Mouse (Mus musculus) ES-E14 (cell line): Measurements from ENCODE around the gene Hsf4. TPM values are rescaled to one million over a fixed set of nuclear protein-coding genes. Genes with fewer than 3 reads are reported as not detected.
"Not testable (repeated sequence)": the region's sequence is repeated elsewhere in the genome, so short reads cannot be mapped to it uniquely, and the experiment has no call there.

Experiments
- DNase-seq: peaks from one replicate; pipeline ENCODE4 v3.0.0-alpha.2; 2013; ENCODE audit warnings: low read depth, low spot score
- H3K27ac ChIP-seq: 2 replicates; pipeline ENCODE4 v1.5.1; 2012; ENCODE audit warnings: low read depth, mild to moderate bottlenecking, low read length, moderate library complexity, mixed read lengths; ENCODE audit not compliant: poor library complexity, insufficient read depth, severe bottlenecking
- H3K36me3 ChIP-seq: 2 replicates; pipeline ENCODE4 v1.6.1; 2012; ENCODE audit warnings: mild to moderate bottlenecking, low read length, moderate library complexity, mixed read lengths; ENCODE audit not compliant: control insufficient read depth, poor library complexity, insufficient read depth, severe bottlenecking
- H3K4me1 ChIP-seq, 2 experiments: fragments of 150-350 bp in 1 of 2; sonication (generic) in 1 of 2; 2 replicates each; pipeline ENCODE4 v1.6.1; 2012; ENCODE audit warnings: low read length in 2 of 2, mild to moderate bottlenecking in 1 of 2, mixed read lengths in 1 of 2; ENCODE audit not compliant: control insufficient read depth in 2 of 2, insufficient read depth in 2 of 2, poor library complexity in 1 of 2
- H3K4me3 ChIP-seq, 2 experiments: fragments of 150-350 bp in 1 of 2; sonication (generic) in 1 of 2; 2 replicates each; pipeline ENCODE4 v1.5.1; 2012; ENCODE audit warnings: low read length in 2 of 2, low read depth in 1 of 2, mild to moderate bottlenecking in 1 of 2, mixed read lengths in 1 of 2; ENCODE audit not compliant: insufficient read depth in 1 of 2, poor library complexity in 1 of 2, severe bottlenecking in 1 of 2
- H3K9ac ChIP-seq: 2 replicates; pipeline ENCODE4 v1.6.1; 2012; ENCODE audit warnings: low read depth, mild to moderate bottlenecking, low read length, mixed read lengths; ENCODE audit not compliant: poor library complexity, insufficient read depth, severe bottlenecking
- H3K9me3 ChIP-seq: fragments of 150-350 bp; sonication (generic); 2 replicates; pipeline ENCODE4 v1.6.1; 2012; ENCODE audit warnings: low read depth, mild to moderate bottlenecking, low read length; ENCODE audit not compliant: control insufficient read depth, insufficient read depth
- CHD2 ChIP-seq: IDR thresholded peaks from 2 replicates; pipeline ENCODE4 v1.6.1; 2014; ENCODE audit warnings: mild to moderate bottlenecking, low read depth, low read length, inconsistent platforms
- HCFC1 ChIP-seq: IDR thresholded peaks from 2 replicates; pipeline ENCODE4 v1.6.1; 2012; ENCODE audit warnings: low read length, inconsistent platforms, borderline replicate concordance; ENCODE audit not compliant: insufficient read depth
- MAFK ChIP-seq: IDR thresholded peaks from 2 replicates; pipeline ENCODE4 v1.6.1; 2014; ENCODE audit warnings: mild to moderate bottlenecking, low read depth, low read length, inconsistent platforms; ENCODE audit not compliant: insufficient read depth
- ZC3H11A ChIP-seq: IDR thresholded peaks from 2 replicates; pipeline ENCODE4 v1.6.1; 2012; ENCODE audit warnings: low read depth, mild to moderate bottlenecking, inconsistent platforms, low read length, borderline replicate concordance
- ZNF384 ChIP-seq: IDR thresholded peaks from 2 replicates; pipeline ENCODE4 v1.6.1; 2012; ENCODE audit warnings: low read depth, low read length, inconsistent platforms
- in situ Hi-C, 2 experiments: fragments of 600-800 bp; cut with MboI; formaldehyde crosslinking; loops; one replicate each; pipeline ENCODE4 v1.15.1; 2025; ENCODE audit warnings: low sequenced_read_pairs in 2 of 2, inconsistent platforms in 1 of 2; ENCODE audit not compliant: unreplicated experiment in 2 of 2
- total RNA-seq: library from RNA; depleted of rRNA; stranded (reverse); fragments of 300-350 nt; gene quantifications from 2 replicates; pipeline ENCODE4 v1.2.3, GENCODE M21; 2012

Gene Hsf4
- total RNA-seq, 1 experiment = 0.45 TPM

DNA sequence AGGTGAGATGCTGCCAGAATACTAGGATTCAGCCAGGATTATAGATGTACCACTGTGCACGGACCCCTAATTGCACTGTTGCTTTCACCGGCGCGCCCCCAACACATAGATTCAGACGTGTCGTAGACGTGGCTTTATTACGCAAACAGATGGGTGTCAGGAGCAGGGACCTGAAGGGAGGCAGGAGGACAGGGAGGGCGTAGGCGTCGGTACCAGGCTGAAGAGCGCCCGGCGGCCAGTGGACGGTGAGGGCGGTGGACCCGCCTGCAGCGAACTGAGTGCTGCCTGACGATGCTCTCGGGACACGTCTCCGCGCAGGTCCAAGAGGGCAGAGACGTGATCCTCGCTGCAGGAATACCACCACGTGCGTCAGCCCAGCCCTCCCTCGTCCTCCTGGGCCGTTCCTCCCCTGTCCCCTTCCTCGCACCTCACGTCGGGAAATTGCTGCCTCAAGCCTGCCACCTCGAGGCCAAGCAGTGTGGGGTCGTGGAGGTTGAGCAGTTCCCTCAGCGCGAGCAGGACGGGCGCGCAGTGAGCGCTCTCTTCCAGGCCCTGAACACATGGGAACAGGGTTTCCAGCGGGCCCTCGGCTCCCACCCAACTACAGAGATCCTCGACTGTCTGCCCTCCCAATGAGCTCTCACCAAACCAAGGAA lies 20.3 kb downstream of the Hsf4 start, which contains the start of gene 4931428F04Rik:
TSS of gene 4931428F04Rik (minus strand) at position 60 of the 656 bp plus-strand sequence.
- no peak for DNase-seq
- peak within 1 kb of the TSS; percentile 81 for H3K9ac ChIP-seq
- H3K4me1 ChIP-seq = peaks cover 0 to 27% of the 10 kb centered on the region in 2 experiments; a peak in 2 of 4 replicates
- in situ Hi-C loops = no loop called here
- H3K9me3 ChIP-seq = no peaks in the 10 kb centered on the region
- H3K36me3 ChIP-seq = no peaks in the 10 kb centered on the region; the same call in 1 of the 2 replicates
- H3K4me3 ChIP-seq = peak within 1 kb of the TSS; percentile 76 to 83
- TF ChIP-seq CHD2 = no peak
- TF ChIP-seq ZC3H11A = no peak
- TF ChIP-seq MAFK = no peak
- TF ChIP-seq HCFC1 = no peak
- TF ChIP-seq ZNF384 = no peak
- peak within 1 kb of the TSS; percentile 38; the same call in 1 of the 2 replicates for H3K27ac ChIP-seq

DNA sequence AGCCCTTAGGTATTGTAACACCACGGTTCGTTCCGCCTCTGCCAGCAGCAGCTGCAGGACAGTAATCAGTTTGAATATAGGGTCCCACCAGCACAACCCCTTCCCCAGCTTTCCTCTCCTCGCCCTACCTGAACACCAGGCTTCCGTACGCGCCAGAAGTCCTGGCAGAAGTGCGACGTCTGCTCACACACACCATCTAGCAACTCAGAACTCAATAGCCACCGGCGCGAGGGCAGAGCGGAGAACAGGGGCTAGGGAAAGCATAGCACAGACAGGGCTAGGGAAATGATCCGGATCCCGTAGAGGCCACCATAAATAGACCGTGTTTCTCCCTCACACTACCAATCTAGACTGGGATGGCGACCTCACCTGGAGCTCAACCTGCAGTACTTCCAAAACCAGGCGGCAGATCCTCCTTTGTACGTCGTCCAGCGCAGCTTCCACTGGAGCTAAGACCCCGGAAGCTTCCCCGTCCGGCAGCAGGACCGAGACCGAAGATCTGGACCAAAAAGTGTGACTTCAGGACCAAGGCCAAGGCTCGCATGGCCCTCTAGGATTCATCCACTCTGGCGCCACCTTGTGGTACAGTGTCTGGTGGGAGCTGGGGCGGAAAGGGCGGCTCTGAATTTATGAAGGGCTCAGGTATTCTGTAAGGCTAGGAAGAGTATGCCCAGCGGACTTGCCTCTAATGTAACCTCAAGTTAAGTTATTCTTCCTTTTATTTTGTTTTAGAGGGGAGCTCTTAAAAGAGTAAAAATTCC lies 21.1 kb downstream of the Hsf4 start:
- Histone ChIP-seq H3K4me3 (peak overlapping the region; percentile 76 to 83), H3K9me3 (no peaks in the 10 kb centered on the region), H3K36me3 (no peaks in the 10 kb centered on the region; the same call in 1 of the 2 replicates), H3K27ac (no peak overlapping the region), H3K9ac (peak overlapping the region; percentile 2; the same call in 1 of the 2 replicates), H3K4me1 (peaks cover under 1 to 33% of the 10 kb centered on the region in 2 experiments; a peak in 3 of 4 replicates)
- peak; percentile 95 for DNase-seq
- in situ Hi-C loops = no loop called here
- TF ChIP-seq HCFC1 (0 out of 2 replicates have a peak, but pooled peaks have one; percentile 26), ZC3H11A (0 out of 2 replicates have a peak, but pooled peaks have one; percentile 39), CHD2 (no peak)

DNA sequence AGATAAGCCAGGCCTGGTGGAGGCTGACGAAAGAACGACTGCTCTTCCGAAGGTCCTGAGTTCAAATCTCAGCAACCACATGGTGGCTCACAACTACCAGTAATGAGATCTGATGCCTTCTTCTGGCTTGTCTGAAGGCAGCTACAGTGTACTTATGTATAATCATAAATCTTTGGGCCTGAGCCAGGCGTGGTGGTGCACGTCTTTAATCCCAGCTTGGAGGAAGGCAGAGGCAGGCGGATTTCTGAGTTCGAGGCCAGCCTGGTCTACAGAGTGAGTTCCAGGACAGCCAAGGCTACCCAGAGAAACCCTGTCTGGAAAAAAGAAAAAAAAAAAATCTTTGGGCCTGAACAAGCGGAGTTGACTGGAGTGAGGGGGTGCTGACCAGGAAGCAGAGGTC lies 21.8 kb downstream of the Hsf4 start:
- H3K4me3 ChIP-seq, in situ Hi-C loops, H3K9me3 ChIP-seq, H3K9ac ChIP-seq, H3K36me3 ChIP-seq, H3K27ac ChIP-seq, DNase-seq: not testable (repeated sequence)
- H3K4me1 ChIP-seq = peaks cover 2 to 38% of the 10 kb centered on the region in 2 experiments; a peak in 3 of 4 replicates

DNA sequence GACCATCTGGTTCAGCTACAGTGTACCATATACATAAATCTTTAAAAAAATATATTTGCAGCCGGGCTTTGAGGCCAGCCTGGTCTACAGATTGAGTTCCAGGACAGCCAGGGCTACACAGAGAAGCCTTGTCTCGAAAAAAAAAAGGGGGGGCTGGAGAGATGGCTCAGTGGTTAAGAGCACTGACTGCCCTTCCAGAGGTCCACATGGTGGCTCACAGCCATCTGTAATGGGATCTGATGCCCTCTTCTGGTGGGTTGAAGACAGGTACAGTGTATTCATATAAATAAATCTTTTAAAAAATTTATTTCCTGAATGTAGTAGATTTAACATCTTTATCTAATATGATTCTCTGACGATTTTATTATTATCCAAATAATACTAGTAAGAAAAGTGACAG lies 22.2 kb downstream of the Hsf4 start:
- H3K4me3 ChIP-seq, H3K27ac ChIP-seq, H3K9ac ChIP-seq, H3K9me3 ChIP-seq, DNase-seq, in situ Hi-C loops, H3K36me3 ChIP-seq: not testable (repeated sequence)
- H3K4me1 ChIP-seq = peaks cover 2 to 36% of the 10 kb centered on the region in 2 experiments; a peak in 3 of 4 replicates
